Mouse (Mus musculus): ENCODE data around the gene Spata2l. TPM values are rescaled to one million over a fixed set of nuclear protein-coding genes. Genes with fewer than 3 reads are reported as not detected.
A peak's percentile ranks its signal among the peaks of the same experiment; 100 is the strongest.

Gene Spata2l
- polyA plus RNA-seq, 1 experiment = 8.3 TPM

DNA sequence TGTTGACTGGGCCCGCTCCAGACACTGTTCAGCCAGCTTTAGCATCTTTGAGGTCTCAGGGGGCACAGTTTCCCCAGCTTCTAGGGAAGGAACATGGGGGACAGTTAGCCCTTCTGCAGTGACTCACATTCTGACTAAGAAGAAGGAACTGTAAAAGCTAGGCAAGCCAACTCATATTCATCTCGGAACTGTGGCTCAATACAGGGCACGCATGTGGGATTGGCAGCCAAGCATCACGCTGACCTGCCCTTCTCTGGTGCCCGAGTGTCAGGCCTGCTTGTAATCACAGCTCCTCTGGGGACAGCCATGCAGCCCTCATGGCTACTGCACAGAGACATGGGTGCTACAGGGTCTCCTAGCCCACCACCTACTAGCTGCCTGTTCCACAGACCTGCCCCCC lies 14.9 kb upstream of the Spata2l start:
- no peak for TF ChIP-seq CTCF (IDR thresholded peaks at IDR 0.05; ENCODE audit: insufficient read depth, low read length)
- no peak for TF ChIP-seq POLR2A (IDR thresholded peaks at IDR 0.05; ENCODE audit: borderline replicate concordance, extremely low read depth, low read depth, low read length)
- 95% methylated on average over 5 of the region's 5 CpGs for WGBS
- peaks cover 10% of the 10 kb centered on the region for H3K4me1 ChIP-seq (ENCODE audit: control insufficient read depth, insufficient read depth, low read length)
- H3K4me3 ChIP-seq (replicated peaks; ENCODE audit: extremely low read depth, low read depth, low read length) = no peak overlapping the region
- DNase-seq = no peak

DNA sequence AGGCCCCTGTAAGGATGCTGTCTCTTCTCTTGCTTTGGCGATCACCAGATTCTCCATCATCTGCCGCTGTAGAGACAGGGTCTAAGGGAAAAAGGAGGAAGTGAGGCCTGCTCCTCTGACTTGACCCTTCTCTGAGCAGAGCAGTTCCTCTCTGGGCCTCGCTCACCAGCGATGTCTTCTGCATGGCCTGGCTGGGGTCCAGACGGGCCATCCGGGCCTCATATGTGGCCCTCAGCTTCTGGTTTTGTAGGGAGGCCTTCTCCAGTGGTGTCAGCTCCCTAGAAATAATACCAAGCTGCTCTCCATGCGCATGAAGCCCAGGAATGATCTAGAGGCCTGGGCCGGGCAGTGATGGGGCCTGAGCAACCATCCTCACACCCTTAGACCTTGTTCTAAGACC lies 12.6 kb upstream of the Spata2l start:
- DNase-seq = no peak
- H3K4me1 ChIP-seq (ENCODE audit: control insufficient read depth, insufficient read depth, low read length) = peaks cover 5% of the 10 kb centered on the region; the same call in 1 of the 2 replicates
- H3K4me3 ChIP-seq (replicated peaks; ENCODE audit: extremely low read depth, low read depth, low read length) = no peak overlapping the region
- TF ChIP-seq POLR2A (IDR thresholded peaks at IDR 0.05; ENCODE audit: borderline replicate concordance, extremely low read depth, low read depth, low read length) (no peak), CTCF (IDR thresholded peaks at IDR 0.05; ENCODE audit: insufficient read depth, low read length) (no peak)
- 83% methylated on average over 8 of the region's 8 CpGs for WGBS

DNA sequence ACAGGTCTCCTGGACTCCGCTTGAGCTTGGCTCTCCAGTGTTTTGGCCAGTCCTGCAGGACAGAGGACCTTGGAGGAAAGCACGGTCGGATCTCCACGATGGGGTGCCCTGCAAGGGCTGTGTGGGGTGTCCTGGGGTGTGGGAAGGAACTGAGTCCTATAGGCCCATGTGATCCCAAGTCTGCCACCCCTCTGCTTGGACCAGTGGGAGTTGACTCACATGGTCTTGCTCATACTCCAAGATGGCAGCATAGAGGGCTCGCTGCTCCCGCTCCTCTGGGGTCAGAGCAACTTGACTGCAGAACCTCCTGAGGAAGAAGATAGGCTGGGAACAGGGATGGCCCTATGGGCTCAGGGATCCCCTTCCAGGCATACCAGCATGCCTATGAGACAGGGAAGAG lies 11.7 kb upstream of the Spata2l start:
- WGBS = 94% methylated on average over 6 of the region's 6 CpGs
- Histone ChIP-seq H3K4me1 (ENCODE audit: control insufficient read depth, insufficient read depth, low read length) (peaks cover 2% of the 10 kb centered on the region; the same call in 1 of the 2 replicates), H3K4me3 (replicated peaks; ENCODE audit: extremely low read depth, low read depth, low read length) (no peak overlapping the region)
- no peak for DNase-seq
- TF ChIP-seq CTCF (IDR thresholded peaks at IDR 0.05; ENCODE audit: insufficient read depth, low read length) (no peak), POLR2A (IDR thresholded peaks at IDR 0.05; ENCODE audit: borderline replicate concordance, extremely low read depth, low read depth, low read length) (no peak)

DNA sequence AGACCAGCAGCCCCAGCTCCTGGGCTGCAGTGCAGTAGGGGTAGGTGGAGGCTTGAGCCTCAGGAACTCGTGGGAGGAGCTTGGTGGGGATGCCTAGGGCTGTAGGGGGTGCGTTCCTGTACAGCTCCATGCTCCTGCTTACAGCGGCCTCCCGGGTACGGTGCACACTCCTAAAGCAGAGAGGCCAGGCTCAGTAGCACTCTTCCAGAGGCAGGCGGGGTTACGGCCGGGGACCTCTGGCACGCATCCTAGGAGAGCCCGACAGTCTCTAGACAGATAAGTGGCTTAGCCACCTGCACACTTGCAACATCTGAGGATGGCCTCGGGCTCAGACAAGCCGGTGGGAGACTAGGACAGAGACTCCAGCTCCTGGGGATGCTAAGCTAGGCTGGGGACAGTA lies 9.5 kb upstream of the Spata2l start:
- no peaks in the 10 kb centered on the region for H3K4me1 ChIP-seq (ENCODE audit: control insufficient read depth, insufficient read depth, low read length)

DNA sequence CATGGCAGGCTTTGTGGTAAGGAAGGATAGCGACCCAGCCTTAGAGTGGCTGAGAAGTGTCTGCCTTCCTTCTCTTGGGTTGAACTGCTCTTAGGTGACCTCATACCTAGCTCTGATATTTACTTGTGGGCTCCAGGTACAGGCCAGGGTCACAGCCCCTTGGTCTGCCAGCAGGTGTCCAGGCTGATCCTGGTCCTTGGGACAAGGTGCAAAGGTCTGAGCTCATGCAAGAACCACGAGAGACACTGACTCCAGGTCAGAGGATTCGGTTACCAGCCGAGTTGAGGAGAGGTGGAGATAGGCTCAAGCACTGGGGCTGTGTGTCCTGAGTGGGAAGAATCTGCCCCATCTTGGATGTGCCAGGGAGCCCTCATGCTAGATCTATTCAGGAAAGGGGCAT lies 8.3 kb upstream of the Spata2l start:
- DNase-seq = no peak
- Histone ChIP-seq H3K4me1 (ENCODE audit: control insufficient read depth, insufficient read depth, low read length) (no peaks in the 10 kb centered on the region), H3K4me3 (replicated peaks; ENCODE audit: extremely low read depth, low read depth, low read length) (no peak overlapping the region)
- no peak for TF ChIP-seq POLR2A (IDR thresholded peaks at IDR 0.05; ENCODE audit: borderline replicate concordance, extremely low read depth, low read depth, low read length)
- TF ChIP-seq CTCF (IDR thresholded peaks at IDR 0.05; ENCODE audit: insufficient read depth, low read length) = no peak
- WGBS = 83% methylated on average over 4 of the region's 4 CpGs

More for the DNA sequence above, 9.5 kb upstream of the Spata2l start:
- 89% methylated on average over 12 of the region's 12 CpGs for WGBS
- no peak for TF ChIP-seq POLR2A (IDR thresholded peaks at IDR 0.05; ENCODE audit: borderline replicate concordance, extremely low read depth, low read depth, low read length)
- TF ChIP-seq CTCF (IDR thresholded peaks at IDR 0.05; ENCODE audit: insufficient read depth, low read length) = no peak
- DNase-seq = no peak
- H3K4me3 ChIP-seq (replicated peaks; ENCODE audit: extremely low read depth, low read depth, low read length) = no peak overlapping the region

DNA sequence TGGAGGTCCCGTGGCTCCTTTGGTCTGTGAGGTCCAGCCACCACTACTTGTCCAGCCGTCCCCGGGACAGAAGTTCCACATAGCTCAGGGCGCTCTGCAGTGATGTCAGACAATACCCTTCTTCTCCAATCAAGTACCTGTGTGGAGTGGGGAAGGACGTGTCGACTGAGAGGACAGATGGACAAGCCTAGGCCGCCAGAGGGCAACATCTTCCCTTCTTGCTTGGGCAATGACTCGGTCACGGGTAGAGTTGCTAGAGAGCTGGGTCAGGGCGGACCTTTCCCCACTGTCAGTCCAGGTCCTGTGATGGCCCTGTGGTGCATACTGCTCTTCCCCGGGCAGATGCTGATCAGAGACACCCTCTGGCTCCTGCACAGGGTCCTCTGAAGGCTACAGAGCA lies 7.0 kb upstream of the Spata2l start:
- Histone ChIP-seq H3K4me1 (ENCODE audit: control insufficient read depth, insufficient read depth, low read length) (no peaks in the 10 kb centered on the region), H3K4me3 (replicated peaks; ENCODE audit: extremely low read depth, low read depth, low read length) (no peak overlapping the region)
- TF ChIP-seq CTCF (IDR thresholded peaks at IDR 0.05; ENCODE audit: insufficient read depth, low read length) = no peak
- no peak for TF ChIP-seq POLR2A (IDR thresholded peaks at IDR 0.05; ENCODE audit: borderline replicate concordance, extremely low read depth, low read depth, low read length)
- WGBS = 73% methylated on average over 11 of the region's 11 CpGs
- DNase-seq = no peak

DNA sequence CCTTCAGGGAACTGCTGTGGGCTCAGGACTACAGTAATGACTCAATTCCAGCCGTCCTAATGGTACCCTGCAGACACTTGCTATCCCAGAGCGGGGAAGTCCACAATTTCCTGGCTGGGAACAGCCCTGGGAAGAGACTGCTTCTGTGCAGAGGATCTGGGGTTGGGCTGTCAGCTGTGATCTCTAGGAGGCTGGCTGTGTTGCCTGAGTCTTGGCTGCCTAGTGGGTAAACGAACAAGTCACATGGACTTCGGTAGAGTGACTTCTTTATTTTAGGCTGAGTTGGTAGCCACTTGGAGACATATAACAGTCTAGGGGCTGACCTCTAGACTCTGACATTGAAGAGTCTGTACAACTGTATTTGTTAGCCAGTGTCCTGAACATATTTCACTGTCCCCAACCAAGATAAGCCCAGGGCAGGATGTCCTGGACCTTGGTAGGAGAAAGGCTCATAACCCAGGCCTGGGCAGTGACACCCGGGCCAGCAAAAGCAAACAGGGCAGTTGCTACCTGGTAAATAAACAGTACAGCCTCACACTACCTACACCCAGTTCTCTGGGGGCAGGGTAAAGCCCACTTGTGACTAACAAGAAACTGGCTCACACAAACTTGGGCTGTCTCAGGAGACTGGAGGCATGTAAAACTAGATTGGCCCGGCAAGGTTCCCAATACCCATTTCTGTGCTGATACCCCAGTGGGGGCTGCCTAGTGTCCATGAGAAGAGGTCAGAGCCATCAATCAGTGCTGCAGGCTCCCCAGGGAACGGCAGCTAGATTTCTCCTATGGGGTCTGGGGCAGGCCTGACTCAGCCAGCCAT lies 6.3 kb upstream of the Spata2l start:
- WGBS = 73% methylated on average over 7 of the region's 7 CpGs
- Histone ChIP-seq H3K4me1 (ENCODE audit: control insufficient read depth, insufficient read depth, low read length) (no peaks in the 10 kb centered on the region), H3K4me3 (replicated peaks; ENCODE audit: extremely low read depth, low read depth, low read length) (no peak overlapping the region)
- no peak for TF ChIP-seq POLR2A (IDR thresholded peaks at IDR 0.05; ENCODE audit: borderline replicate concordance, extremely low read depth, low read depth, low read length)
- DNase-seq = no peak

DNA sequence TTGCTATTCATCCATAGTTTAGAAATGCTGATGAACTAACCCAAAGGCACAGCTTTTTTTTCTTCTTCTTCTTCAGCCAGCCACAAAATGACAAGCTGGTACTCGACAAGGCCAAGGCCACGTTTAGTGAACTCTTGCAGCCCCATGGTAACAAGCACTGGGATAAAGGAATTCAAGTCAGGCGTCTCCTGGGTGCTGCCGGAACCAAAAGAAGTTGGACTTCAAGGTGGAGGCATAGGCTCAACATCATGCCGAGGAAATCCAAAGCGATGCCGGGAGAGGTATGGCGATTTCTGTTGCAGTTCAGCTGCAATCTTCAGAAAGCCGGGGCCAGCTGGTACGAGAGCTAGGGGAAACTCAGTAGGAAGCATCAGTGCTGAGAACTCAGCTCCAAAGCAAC lies 3.4 kb upstream of the Spata2l start:
- TF ChIP-seq CTCF (IDR thresholded peaks at IDR 0.05; ENCODE audit: insufficient read depth, low read length) (no peak), POLR2A (IDR thresholded peaks at IDR 0.05; ENCODE audit: borderline replicate concordance, extremely low read depth, low read depth, low read length) (no peak)
- 88% methylated on average over 10 of the region's 10 CpGs for WGBS
- Histone ChIP-seq H3K4me3 (replicated peaks; ENCODE audit: extremely low read depth, low read depth, low read length) (no peak overlapping the region), H3K4me1 (ENCODE audit: control insufficient read depth, insufficient read depth, low read length) (peaks cover 7% of the 10 kb centered on the region; the same call in 1 of the 2 replicates)
- DNase-seq = no peak

DNA sequence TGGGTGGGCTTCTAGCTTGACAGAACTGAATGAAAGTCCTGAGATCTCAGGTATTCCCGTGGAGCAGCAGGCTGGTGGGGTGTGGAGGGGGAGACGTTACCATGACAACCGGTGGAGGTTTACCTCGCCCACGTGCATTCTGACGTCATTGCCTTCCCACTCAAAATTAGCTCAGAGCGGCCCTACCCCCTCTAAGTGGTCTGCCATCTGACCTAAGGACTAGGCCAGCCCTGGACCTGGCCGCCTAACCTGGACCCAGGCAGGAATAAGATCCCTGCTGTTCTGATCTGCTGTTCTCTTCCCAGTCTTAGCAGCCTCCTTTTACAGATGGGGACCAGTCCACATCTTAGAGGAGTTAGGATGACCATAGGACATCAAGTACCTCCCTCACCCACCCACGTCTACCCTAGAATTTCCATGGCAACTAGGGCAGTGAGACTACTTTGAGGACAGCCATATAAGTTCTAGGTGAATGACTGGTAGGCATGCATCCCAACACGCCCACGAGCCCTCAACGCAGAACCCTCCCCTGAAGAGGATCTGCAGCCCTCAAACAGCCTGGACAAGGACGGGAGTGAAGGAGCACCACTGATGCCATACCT lies 1.0 kb downstream of the Spata2l start:
- peak overlapping the region; percentile 12 for H3K4me3 ChIP-seq (replicated peaks; ENCODE audit: extremely low read depth, low read depth, low read length)
- no peak for TF ChIP-seq CTCF (IDR thresholded peaks at IDR 0.05; ENCODE audit: insufficient read depth, low read length)
- no peak for TF ChIP-seq POLR2A (IDR thresholded peaks at IDR 0.05; ENCODE audit: borderline replicate concordance, extremely low read depth, low read depth, low read length)
- 31% methylated on average over 13 of the region's 13 CpGs for WGBS
- H3K4me1 ChIP-seq (ENCODE audit: control insufficient read depth, insufficient read depth, low read length) = peaks cover 7% of the 10 kb centered on the region; the same call in 1 of the 2 replicates
- DNase-seq = no peak

DNA sequence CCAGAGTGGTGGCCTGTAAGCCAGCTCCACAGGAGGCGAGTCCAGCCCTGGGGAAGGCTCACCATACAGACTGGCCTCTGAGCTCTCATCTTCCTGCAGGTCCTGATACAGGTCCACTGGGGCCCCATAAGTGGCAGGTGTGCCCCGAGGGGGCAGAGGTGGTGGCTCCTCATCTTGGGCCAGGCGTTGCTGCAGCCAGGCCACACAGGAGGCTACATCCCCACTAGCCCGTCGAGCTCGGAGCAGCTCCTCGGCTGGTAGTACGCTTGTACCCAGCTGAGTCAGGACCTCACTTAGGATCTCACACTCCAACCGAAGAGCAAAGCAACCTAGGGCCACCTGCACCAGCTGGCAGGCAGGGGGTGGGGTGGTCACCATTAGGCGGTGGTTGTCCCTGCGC lies 2.3 kb downstream of the Spata2l start:
- H3K4me3 ChIP-seq (replicated peaks; ENCODE audit: extremely low read depth, low read depth, low read length) = no peak overlapping the region
- no peak for DNase-seq
- no peak for TF ChIP-seq CTCF (IDR thresholded peaks at IDR 0.05; ENCODE audit: insufficient read depth, low read length)
- no peak for TF ChIP-seq POLR2A (IDR thresholded peaks at IDR 0.05; ENCODE audit: borderline replicate concordance, extremely low read depth, low read depth, low read length)
- WGBS = 68% methylated on average over 11 of the region's 11 CpGs
- H3K4me1 ChIP-seq (ENCODE audit: control insufficient read depth, insufficient read depth, low read length) = peaks cover 7% of the 10 kb centered on the region; the same call in 1 of the 2 replicates
